ENCODE assay signal across 8 mouse cellular contexts in the genomic region with DNA sequence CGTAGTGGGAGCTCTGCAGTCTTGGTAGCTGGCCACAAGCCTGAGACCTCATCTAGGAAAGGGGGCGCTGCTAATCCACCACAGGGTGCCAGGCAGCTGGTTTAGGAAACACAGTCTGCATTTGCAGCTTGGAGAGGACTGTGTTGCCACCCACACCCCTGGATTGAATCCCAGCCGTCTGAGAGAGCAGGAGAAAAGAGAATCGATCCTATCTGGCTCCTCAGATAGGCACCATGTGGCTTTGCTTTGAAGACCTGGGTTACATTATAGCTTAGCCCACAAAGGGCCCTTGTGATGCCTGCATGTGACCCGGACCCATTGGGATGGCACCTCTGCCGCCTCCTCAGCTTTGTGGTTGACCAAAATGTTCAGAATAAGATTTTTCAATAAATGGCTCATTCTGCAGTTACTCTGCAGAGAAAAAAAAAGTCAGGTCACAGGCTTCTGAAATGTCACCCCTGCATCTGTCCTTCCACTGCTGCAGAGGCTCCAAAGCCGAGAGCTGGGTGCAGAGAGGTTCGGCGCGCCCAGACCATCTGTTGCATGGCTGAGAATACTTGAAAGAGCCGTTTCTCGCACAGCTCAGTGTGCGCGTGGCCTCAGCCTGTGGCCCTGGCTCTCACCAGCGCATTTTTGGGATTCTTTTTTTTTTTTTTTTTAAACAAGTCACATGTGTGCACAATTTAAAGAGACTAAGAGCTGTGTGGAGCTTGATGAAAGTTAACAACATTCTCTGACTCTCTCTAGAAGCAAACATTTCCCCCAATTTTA.
A peak's percentile ranks its signal among the peaks of the same experiment; 100 is the strongest.
DNase-seq lines count a peak whose midpoint lies in the region; ATAC-seq and TF ChIP-seq lines count a peak whose summit lies in the region.

No protein-coding gene starts in this region.

- no peak for TF ChIP-seq EP300 in heart, adult 2 months (IDR thresholded peaks at IDR 0.05; ENCODE audit: insufficient read depth, low read depth, low read length)

- intact Hi-C loops in heart, adult 2 months (cut with DNase I) = no loop called here
- intact Hi-C loops in left cerebral cortex, postnatal 25 days (cut with DNase I) = loop anchor here (1.0 to 5.0 kb wide), 5 partner anchors 20 to 470 kb away; partner anchors contain the start of gene Fjx1

- no peak overlapping the region for H3K4me2 ChIP-seq in embryonic facial prominence, embryonic 12.5 days (replicated peaks)
- H3K4me2 ChIP-seq in hindbrain, embryonic 13.5 days = no peak overlapping the region

- TF ChIP-seq CTCF in heart, adult 2 months (IDR thresholded peaks at IDR 0.05) = 0 out of 2 replicates have a peak, but pooled peaks have one; percentile 12

- no peaks in the 10 kb centered on the region for H3K9me3 ChIP-seq in embryonic facial prominence, embryonic 12.5 days
- no peaks in the 10 kb centered on the region for H3K9me3 ChIP-seq in hindbrain, embryonic 13.5 days

- no peaks in the 10 kb centered on the region for H3K27me3 ChIP-seq in heart, adult 2 months (ENCODE audit: control insufficient read depth, insufficient read depth, low read length)
- H3K27me3 ChIP-seq in embryonic facial prominence, embryonic 12.5 days = no peaks in the 10 kb centered on the region
- H3K27me3 ChIP-seq in hindbrain, embryonic 13.5 days = no peaks in the 10 kb centered on the region

- no peak overlapping the region for H3K4me3 ChIP-seq in heart, adult 2 months
- H3K4me3 ChIP-seq in embryonic facial prominence, embryonic 12.5 days = no peak overlapping the region
- H3K4me3 ChIP-seq in hindbrain, embryonic 13.5 days = no peak overlapping the region

- no peaks in the 10 kb centered on the region for H3K36me3 ChIP-seq in heart, adult 2 months (ENCODE audit: control insufficient read depth, insufficient read depth, low read length)
- no peaks in the 10 kb centered on the region for H3K36me3 ChIP-seq in embryonic facial prominence, embryonic 12.5 days
- H3K36me3 ChIP-seq in hindbrain, embryonic 13.5 days = no peaks in the 10 kb centered on the region

- ATAC-seq in embryonic facial prominence, embryonic 12.5 days (ENCODE audit: insufficient number of reproducible peaks, insufficient read depth, low FRiP score, low TSS enrichment) = peak; percentile 70; the same call in 1 of the 2 replicates
- no peak for ATAC-seq in hindbrain, embryonic 13.5 days (ENCODE audit: low FRiP score)

- no peak for TF ChIP-seq POLR2A in heart, adult 2 months (IDR thresholded peaks at IDR 0.05; ENCODE audit: insufficient read depth, low read depth, low read length)

- no peak overlapping the region for H3K9ac ChIP-seq in heart, adult 2 months (ENCODE audit: low read depth, low read length)
- no peak overlapping the region for H3K9ac ChIP-seq in embryonic facial prominence, embryonic 12.5 days
- no peak overlapping the region for H3K9ac ChIP-seq in hindbrain, embryonic 13.5 days

- DNase-seq in heart, adult 2 months = no peak
- DNase-seq in heart, adult 8-10 months (ENCODE audit: low spot score) = no peak
- peak; percentile 82 to 97 for DNase-seq in left cerebral cortex, postnatal 25 days (ENCODE audit: low spot score in 2 of 2)
- DNase-seq in naive thymus-derived CD4-positive, alpha-beta T cell, adult 2 months (ENCODE audit: low read depth) = peak; percentile 40
- DNase-seq in cerebellum, postnatal 36 days = no peak
- DNase-seq in retina, embryonic 14.5 days (ENCODE audit: low spot score) = no peak

- WGBS in heart, adult 2 months = 67% methylated on average over 15 of the region's 15 CpGs
- 12% methylated on average over 15 of the region's 15 CpGs for WGBS in embryonic facial prominence, embryonic 12.5 days
- WGBS in hindbrain, embryonic 13.5 days = 31% methylated on average over 15 of the region's 15 CpGs

- H3K27ac ChIP-seq in heart, adult 2 months = no peak overlapping the region
- H3K27ac ChIP-seq in embryonic facial prominence, embryonic 12.5 days = peak overlapping the region; percentile 51
- H3K27ac ChIP-seq in hindbrain, embryonic 13.5 days = peak overlapping the region; percentile 58; the same call in 1 of the 2 replicates

- no peaks in the 10 kb centered on the region for H3K79me2 ChIP-seq in heart, adult 2 months (replicated peaks; ENCODE audit: control insufficient read depth, insufficient read depth, low read length)

- H3K4me1 ChIP-seq in heart, adult 2 months (ENCODE audit: control insufficient read depth, insufficient read depth, low read length) = peaks cover 1% of the 10 kb centered on the region
- H3K4me1 ChIP-seq in embryonic facial prominence, embryonic 12.5 days = peaks cover 42% of the 10 kb centered on the region
- peaks cover 67% of the 10 kb centered on the region for H3K4me1 ChIP-seq in hindbrain, embryonic 13.5 days (replicated peaks)

Comparison
In these comparisons a context has a peak if more than half of its experiments do, and no peak if none do; other contexts are left out.
1. DNase-seq: peak in left cerebral cortex, postnatal 25 days (2 of 2) and naive thymus-derived CD4-positive, alpha-beta T cell, adult 2 months (single experiment); none in heart, adult 2 months (0 of 2), heart, adult 8-10 months (single experiment), cerebellum, postnatal 36 days (0 of 2) and retina, embryonic 14.5 days (single experiment).